Mouse (Mus musculus) kidney, postnatal 0 days (tissue): ENCODE results near the gene Pknox2. TPM values are rescaled to one million over a fixed set of nuclear protein-coding genes. Genes with fewer than 3 reads are reported as not detected.

Experiments used
- ATAC-seq: fragments of 200-750 bp; cut with Nextera tagmentation; replicated peaks from 2 replicates; pipeline ENCODE4 v1.8.0; 2017; ENCODE audit warnings: low read depth, moderate number of reproducible peaks, moderate TSS enrichment, moderate library complexity; ENCODE audit not compliant: low FRiP score
- DNase-seq: peaks from one replicate; pipeline ENCODE4 v3.0.0-alpha.2; 2016; ENCODE audit warnings: low spot score
- H3K27ac ChIP-seq: fragments of 300-500 bp; sonication (generic); 2 replicates; pipeline ENCODE4 v1.5.1; 2014; ENCODE audit warnings: mild to moderate bottlenecking
- H3K27me3 ChIP-seq: fragments of 300-500 bp; sonication (generic); 2 replicates; pipeline ENCODE4 v1.6.1; 2014; ENCODE audit warnings: low read length, mixed read lengths; ENCODE audit not compliant: insufficient read depth
- H3K36me3 ChIP-seq: fragments of 300-500 bp; sonication (generic); 2 replicates; pipeline ENCODE4 v1.6.1; 2014; ENCODE audit warnings: low read length, mixed read lengths; ENCODE audit not compliant: insufficient read depth
- H3K4me1 ChIP-seq: fragments of 300-500 bp; sonication (generic); replicated peaks from 2 replicates; pipeline ENCODE4 v1.6.1; 2014; ENCODE audit warnings: antibody characterized with exemption, low read length, mixed read lengths; ENCODE audit not compliant: insufficient read depth
- H3K4me2 ChIP-seq: fragments of 300-500 bp; sonication (generic); 2 replicates; pipeline ENCODE4 v1.6.1; 2014; ENCODE audit warnings: mild to moderate bottlenecking, low read length, moderate library complexity, mixed read lengths
- H3K4me3 ChIP-seq: fragments of 300-500 bp; sonication (generic); replicated peaks from 2 replicates; pipeline ENCODE4 v1.5.1; 2014; ENCODE audit warnings: low read depth, low read length
- H3K9ac ChIP-seq: fragments of 300-500 bp; sonication (generic); 2 replicates; pipeline ENCODE4 v1.6.1; 2014; ENCODE audit warnings: low read depth, low read length
- H3K9me3 ChIP-seq: fragments of 300-500 bp; sonication (generic); replicated peaks from 2 replicates; pipeline ENCODE4 v1.6.1; 2016; ENCODE audit warnings: low read length, inconsistent platforms, mixed read lengths
- CTCF ChIP-seq: IDR thresholded peaks from 2 replicates; pipeline ENCODE4 v1.5.1; 2016; ENCODE audit warnings: antibody characterized with exemption, low read depth, mild to moderate bottlenecking, moderate library complexity
- WGBS: fragments of 180-500 bp; shearing (Covaris S2); extraction: QIAGEN DNeasy Blood & Tissue Kit; methylation state at CpG from one replicate; pipeline ENCODE4 v1.1.7; 2014; 5-methylcytosine and 5-hydroxymethylcytosine counted together
- polyA plus RNA-seq: library from polyadenylated mRNA; unstranded; fragments of >200 nt; fragmentation: Nextera tagmentation; extraction: Ambion mirVana; gene quantifications from 2 replicates; pipeline ENCODE4 v1.2.1, GENCODE M21; 2015

Gene Pknox2
- polyA plus RNA-seq, 1 experiment from 2014 or later = 6.0 TPM

DNA sequence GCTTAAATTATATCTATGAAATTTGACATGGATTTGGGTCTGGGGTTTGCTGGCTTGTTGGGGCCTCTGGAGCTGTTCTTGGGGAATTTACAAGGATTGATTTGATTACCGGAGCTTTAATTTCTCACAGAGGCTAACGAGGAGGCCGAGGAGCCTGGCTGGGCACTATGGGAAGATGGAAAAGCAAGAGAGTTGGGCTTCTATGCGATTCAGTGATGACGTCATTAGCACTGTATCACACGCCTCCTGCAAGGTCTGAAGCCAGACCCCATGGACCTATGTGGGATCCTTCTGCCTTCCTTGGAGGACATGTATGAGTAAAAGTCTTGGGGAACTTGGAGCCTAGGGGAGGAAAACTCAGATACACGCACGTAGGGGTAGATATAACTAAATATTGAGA lies 30.3 kb upstream of the Pknox2 start:
- Histone ChIP-seq H3K27ac (no peak overlapping the region), H3K36me3 (no peaks in the 10 kb centered on the region), H3K4me3 (no peak overlapping the region), H3K4me1 (no peaks in the 10 kb centered on the region), H3K4me2 (no peak overlapping the region), H3K27me3 (no peaks in the 10 kb centered on the region), H3K9ac (no peak overlapping the region), H3K9me3 (no peaks in the 10 kb centered on the region)
- DNase-seq = no peak
- 55% methylated on average over 8 of the region's 8 CpGs for WGBS
- ATAC-seq = no peak
- no peak for TF ChIP-seq CTCF

DNA sequence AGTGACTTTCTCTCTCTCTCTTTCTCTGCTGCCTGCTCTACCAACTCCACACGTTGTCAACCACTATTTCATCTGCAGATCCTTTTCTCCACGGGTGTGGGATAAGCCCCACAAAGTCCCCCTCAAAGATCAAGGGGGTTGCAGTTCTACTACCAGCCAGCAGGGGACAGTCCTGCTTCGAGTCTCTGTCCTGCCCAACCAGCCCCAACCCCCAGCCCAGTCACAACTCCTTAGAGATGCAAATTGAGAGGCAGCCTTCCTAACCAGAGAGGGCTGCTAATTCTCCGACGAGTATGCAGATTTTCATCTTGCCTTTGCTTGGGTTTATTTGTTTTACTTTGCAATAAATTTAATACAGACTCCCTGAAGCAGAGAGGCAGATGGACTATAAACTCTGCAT lies 29.9 kb upstream of the Pknox2 start:
- peak; percentile 91 for TF ChIP-seq CTCF
- no peak overlapping the region for H3K4me2 ChIP-seq
- H3K4me1 ChIP-seq = no peaks in the 10 kb centered on the region
- no peak overlapping the region for H3K27ac ChIP-seq
- ATAC-seq (no peak), DNase-seq (peak; percentile 77)
- no peak overlapping the region for H3K9ac ChIP-seq
- 2% methylated on average over 5 of the region's 5 CpGs for WGBS
- no peaks in the 10 kb centered on the region for H3K36me3 ChIP-seq
- no peak overlapping the region for H3K4me3 ChIP-seq
- no peaks in the 10 kb centered on the region for H3K9me3 ChIP-seq
- no peaks in the 10 kb centered on the region for H3K27me3 ChIP-seq

DNA sequence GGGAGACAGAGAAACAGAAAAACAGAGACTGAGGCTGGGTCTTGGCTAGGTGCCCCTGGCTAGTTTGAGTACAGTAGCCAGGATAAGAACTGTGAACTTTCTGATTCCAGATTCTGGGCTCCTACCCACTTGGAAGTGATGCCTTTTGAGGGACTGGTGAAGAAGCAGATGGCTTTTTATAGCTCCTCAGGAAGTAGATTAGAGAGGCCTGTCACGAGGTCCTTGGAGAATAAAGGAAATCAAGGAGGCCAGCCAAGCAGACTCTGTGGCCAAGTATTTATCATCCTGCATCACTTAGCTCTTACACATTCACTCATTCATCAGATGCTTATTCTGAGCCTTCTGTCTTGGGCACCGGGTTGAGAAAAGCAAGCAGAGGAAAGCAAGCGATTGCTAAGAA lies 28.8 kb upstream of the Pknox2 start:
- no peak for DNase-seq
- no peak overlapping the region for H3K27ac ChIP-seq
- H3K4me1 ChIP-seq = no peaks in the 10 kb centered on the region
- no peaks in the 10 kb centered on the region for H3K27me3 ChIP-seq
- no peak overlapping the region for H3K9ac ChIP-seq
- no peak for TF ChIP-seq CTCF
- no peak overlapping the region for H3K4me3 ChIP-seq
- no peaks in the 10 kb centered on the region for H3K9me3 ChIP-seq
- ATAC-seq = no peak
- no peaks in the 10 kb centered on the region for H3K36me3 ChIP-seq
- WGBS = 51% methylated on average over 3 of the region's 3 CpGs
- H3K4me2 ChIP-seq = no peak overlapping the region

DNA sequence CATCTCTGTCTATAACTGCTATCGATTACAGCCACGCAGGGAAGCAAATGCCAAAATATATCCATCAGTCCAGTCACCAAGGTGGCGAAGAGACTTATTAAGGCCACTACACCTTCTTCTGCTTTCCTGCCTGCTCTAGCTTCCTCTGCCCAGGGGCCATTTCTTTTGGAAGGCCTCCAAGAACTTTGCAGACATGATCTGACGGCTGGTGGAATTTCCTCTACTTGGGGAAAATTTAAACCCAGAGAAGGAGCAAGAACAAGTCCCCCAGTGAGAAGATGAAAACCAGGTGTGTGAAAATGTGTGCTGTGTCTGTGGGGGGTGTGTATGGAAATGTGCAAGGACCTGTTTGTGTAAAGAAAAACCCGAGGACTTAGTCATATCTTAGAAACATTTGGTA lies 26.2 kb upstream of the Pknox2 start:
- Histone ChIP-seq H3K27ac (no peak overlapping the region), H3K9me3 (no peaks in the 10 kb centered on the region), H3K27me3 (no peaks in the 10 kb centered on the region), H3K4me1 (no peaks in the 10 kb centered on the region), H3K4me3 (no peak overlapping the region), H3K9ac (no peak overlapping the region), H3K4me2 (no peak overlapping the region), H3K36me3 (no peaks in the 10 kb centered on the region)
- no peak for TF ChIP-seq CTCF
- no peak for DNase-seq
- ATAC-seq = no peak
- 43% methylated on average over 5 of the region's 5 CpGs for WGBS

DNA sequence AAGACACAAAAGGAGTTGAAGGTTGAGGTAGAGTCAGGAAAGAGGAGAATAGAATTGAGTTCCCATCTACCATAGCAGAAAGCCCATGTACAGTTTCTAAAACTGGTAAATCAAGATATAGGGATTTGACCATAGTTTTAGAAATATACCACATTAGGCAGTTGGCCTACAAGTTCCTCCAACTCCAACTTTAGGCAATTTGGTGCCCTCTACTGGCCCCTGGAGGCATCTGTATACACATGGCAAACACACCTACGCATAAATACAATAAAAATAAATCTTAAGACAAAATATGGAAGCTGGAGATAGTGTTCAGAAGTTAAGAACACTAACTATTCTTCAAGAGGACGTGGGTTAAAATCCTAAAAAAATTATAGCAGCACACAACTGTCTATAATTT lies 19.7 kb upstream of the Pknox2 start:
- Histone ChIP-seq H3K9ac (no peak overlapping the region), H3K9me3 (no peaks in the 10 kb centered on the region), H3K27me3 (no peaks in the 10 kb centered on the region), H3K4me3 (no peak overlapping the region), H3K36me3 (no peaks in the 10 kb centered on the region), H3K4me1 (no peaks in the 10 kb centered on the region), H3K27ac (no peak overlapping the region), H3K4me2 (no peak overlapping the region)
- DNase-seq = no peak
- ATAC-seq = no peak
- peak; percentile 47; the same call in 1 of the 2 replicates for TF ChIP-seq CTCF
- 82% methylated on average over 2 of the region's 2 CpGs for WGBS

DNA sequence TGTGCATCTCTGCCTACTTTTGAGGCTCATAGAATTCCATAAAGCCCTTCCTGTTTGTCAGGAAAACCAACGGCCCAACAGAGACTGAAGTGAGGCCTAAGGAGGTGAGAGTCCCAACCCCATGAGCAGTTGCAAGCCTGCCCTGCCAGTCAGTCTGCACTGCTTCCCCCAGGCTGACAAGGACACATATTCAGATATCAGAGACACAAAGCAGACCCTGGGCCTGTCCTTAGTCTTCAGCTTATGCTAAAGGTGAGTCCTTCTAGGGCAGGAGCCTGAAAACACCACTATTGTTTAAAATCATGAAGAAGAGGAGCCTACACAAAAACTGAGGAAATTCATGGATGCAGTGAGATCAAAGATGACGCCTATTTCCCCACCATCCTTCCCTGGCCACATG lies 13.5 kb upstream of the Pknox2 start:
- Histone ChIP-seq H3K27ac (no peak overlapping the region), H3K4me1 (no peaks in the 10 kb centered on the region), H3K27me3 (no peaks in the 10 kb centered on the region), H3K9ac (no peak overlapping the region), H3K4me2 (no peak overlapping the region), H3K4me3 (no peak overlapping the region), H3K36me3 (no peaks in the 10 kb centered on the region), H3K9me3 (no peaks in the 10 kb centered on the region)
- WGBS = 79% methylated on average over 2 of the region's 2 CpGs
- no peak for DNase-seq
- ATAC-seq = no peak
- TF ChIP-seq CTCF = no peak

DNA sequence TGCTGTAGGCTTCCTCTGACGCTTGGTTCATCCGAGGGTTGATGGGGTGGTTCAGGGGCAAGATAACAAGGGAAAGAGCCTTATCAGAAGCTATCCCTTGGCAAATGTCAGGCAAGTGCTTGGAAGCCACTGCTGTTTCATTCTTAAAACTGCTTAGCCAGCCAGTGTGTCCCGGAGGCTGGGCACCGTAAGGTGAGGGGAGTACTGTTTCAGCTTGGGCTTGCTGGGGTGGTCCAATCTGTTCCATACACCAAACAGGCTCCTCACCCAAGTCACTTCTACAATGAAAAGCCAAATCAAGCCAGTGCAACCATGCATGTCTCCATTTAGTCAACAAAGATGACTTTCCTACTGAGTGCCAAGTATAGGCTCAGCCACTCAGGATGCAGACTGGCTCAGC lies 679 bp upstream of the Pknox2 start:
- ATAC-seq (no peak), DNase-seq (no peak)
- TF ChIP-seq CTCF = no peak
- no peak overlapping the region for H3K4me2 ChIP-seq
- no peak overlapping the region for H3K27ac ChIP-seq
- H3K4me3 ChIP-seq = no peak overlapping the region
- no peaks in the 10 kb centered on the region for H3K36me3 ChIP-seq
- H3K9ac ChIP-seq = no peak overlapping the region
- H3K27me3 ChIP-seq = peaks cover 3% of the 10 kb centered on the region; the same call in 1 of the 2 replicates
- H3K9me3 ChIP-seq = no peaks in the 10 kb centered on the region
- H3K4me1 ChIP-seq = 0 out of 2 replicates have a peak, but pooled peaks cover 12% of the 10 kb centered on the region
- WGBS = 69% methylated on average over 4 of the region's 4 CpGs
